Mouse (Mus musculus): Measurements from ENCODE around the gene Pkd1l2.

- TF ChIP-seq CTCF (conservative IDR thresholded peaks at IDR 0.05; ENCODE audit: low read length) (no peak), POU5F1 (IDR thresholded peaks at IDR 0.05; ENCODE audit: borderline replicate concordance, low read length) (no peak), NANOG (IDR thresholded peaks at IDR 0.05; ENCODE audit: borderline replicate concordance, low read length) (no peak)
Observed at GRCm38 (mm10) chr8:117089802-117090201, 7.6 kb upstream of the Pkd1l2 start.
